7 mouse cellular contexts compared by ENCODE assay signal in genomic region chr6:94647574-94648430, GRCm38 (mm10). TPM values are rescaled to one million over a fixed set of nuclear protein-coding genes. Genes with fewer than 3 reads are reported as not detected.
DNase-seq lines count a peak whose midpoint lies in the region; ATAC-seq and TF ChIP-seq lines count a peak whose summit lies in the region.

No protein-coding gene starts in this region.

- H3K27ac ChIP-seq in forebrain, embryonic 16.5 days (ENCODE audit: low read length) = peak overlapping the region; percentile 14; the same call in 1 of the 2 replicates
- peak overlapping the region; percentile 78 for H3K27ac ChIP-seq in stomach, postnatal 0 days (replicated peaks)

- no peaks in the 10 kb centered on the region for H3K27me3 ChIP-seq in forebrain, embryonic 16.5 days (replicated peaks; ENCODE audit: control insufficient read depth, insufficient read depth, low read length)
- H3K27me3 ChIP-seq in stomach, postnatal 0 days (ENCODE audit: control insufficient read depth, insufficient read depth, low read length) = no peaks in the 10 kb centered on the region

- H3K9me3 ChIP-seq in forebrain, embryonic 16.5 days (ENCODE audit: control insufficient read depth, low read length) = no peaks in the 10 kb centered on the region
- H3K9me3 ChIP-seq in stomach, postnatal 0 days (ENCODE audit: control insufficient read depth, low read length) = no peaks in the 10 kb centered on the region

- H3K4me1 ChIP-seq in forebrain, embryonic 16.5 days (replicated peaks; ENCODE audit: control insufficient read depth, insufficient read depth, low read length) = peaks cover 28% of the 10 kb centered on the region
- H3K4me1 ChIP-seq in stomach, postnatal 0 days (replicated peaks; ENCODE audit: control insufficient read depth, insufficient read depth) = peaks cover 14% of the 10 kb centered on the region

- DNase-seq in R1 (ENCODE audit: low read depth, low spot score) = peak; percentile 97
- peak; percentile 65 for DNase-seq in cerebellum, adult 11-12 months
- DNase-seq in layer of hippocampus, adult 9-11 months = peak; percentile 50
- DNase-seq in stomach, postnatal 0 days (ENCODE audit: low spot score) = peak; percentile 58

- no peaks in the 10 kb centered on the region for H3K36me3 ChIP-seq in forebrain, embryonic 16.5 days (ENCODE audit: control insufficient read depth, insufficient read depth)
- peaks cover 4% of the 10 kb centered on the region; the same call in 1 of the 2 replicates for H3K36me3 ChIP-seq in stomach, postnatal 0 days (ENCODE audit: control insufficient read depth, insufficient read depth, low read length)

- TF ChIP-seq CTCF in stomach, postnatal 0 days (IDR thresholded peaks at IDR 0.05; ENCODE audit: low read depth) = no peak

- H3K4me3 ChIP-seq in forebrain, embryonic 16.5 days (replicated peaks; ENCODE audit: low read length) = no peak overlapping the region
- no peak overlapping the region for H3K4me3 ChIP-seq in stomach, postnatal 0 days (ENCODE audit: low read depth, low read length)

- no peak for TF ChIP-seq EP300 in stomach, postnatal 0 days (optimal IDR thresholded peaks at IDR 0.05)

- 10% methylated on average over 10 of the region's 10 CpGs for WGBS in forebrain, embryonic 16.5 days
- 13% methylated on average over 10 of the region's 10 CpGs for WGBS in stomach, postnatal 0 days

- no peak overlapping the region for H3K4me2 ChIP-seq in forebrain, embryonic 16.5 days (ENCODE audit: low read length)
- peak overlapping the region; percentile 12 for H3K4me2 ChIP-seq in stomach, postnatal 0 days (replicated peaks; ENCODE audit: low read depth)

- ATAC-seq in forebrain, embryonic 16.5 days = peak; percentile 79
- peak; percentile 55 to 65 for ATAC-seq in hematopoietic stem cell, adult 5-6 weeks (replicated peaks in 1 of 2; ENCODE audit: insufficient read depth in 1 of 2, low FRiP score in 2 of 2, low TSS enrichment in 1 of 2, low read depth in 1 of 2, poor library complexity in 2 of 2, severe bottlenecking in 2 of 2)
- ATAC-seq in megakaryocyte, adult 5-6 weeks (ENCODE audit: poor library complexity, severe bottlenecking) = peak; percentile 45
- peak; percentile 76 for ATAC-seq in stomach, postnatal 0 days (ENCODE audit: low FRiP score, low TSS enrichment)

- 0 out of 2 replicates have a peak overlapping the region, but pooled peaks have one; percentile 13 for H3K9ac ChIP-seq in forebrain, embryonic 16.5 days (replicated peaks; ENCODE audit: low read depth, low read length)
- peak overlapping the region; percentile 38 for H3K9ac ChIP-seq in stomach, postnatal 0 days (ENCODE audit: low read length)

RNA-seq across cellular contexts. Expression of gene Lrig1, which starts 52.2 kb away (rescaled TPM):
- 7.1 and 8.3 TPM in 2 replicates for polyA plus RNA-seq in forebrain, embryonic 16.5 days (2015; fragmentation: Nextera tagmentation; extraction: Ambion mirVana)
- 0.38 and 5.6 TPM in 2 replicates for total RNA-seq in hematopoietic stem cell, adult 5-6 weeks (2017)
- total RNA-seq in megakaryocyte, adult 5-6 weeks (2015) = 0.50 TPM in 1 of 2 replicates, not detected in the other
- 0.04 TPM in 2 replicates for total RNA-seq in megakaryocyte, adult 5-6 weeks (2017)
- polyA plus RNA-seq in stomach, postnatal 0 days (2015; fragmentation: Nextera tagmentation; extraction: Ambion mirVana) = 15.2 and 19.6 TPM in 2 replicates
